Mouse (Mus musculus) neutrophil, adult 5-6 weeks (primary cell): ENCODE data around the gene Lgi1. TPM values are rescaled to one million over a fixed set of nuclear protein-coding genes. Genes with fewer than 3 reads are reported as not detected.

ENCODE experiments used
- ATAC-seq: fragments of 151-379, 151-347 bp; 2 replicates; pipeline ENCODE4 v1.8.0; 2017; ENCODE audit warnings: mild to moderate bottlenecking, moderate TSS enrichment; ENCODE audit not compliant: insufficient number of reproducible peaks, poor library complexity, low FRiP score, severe bottlenecking; ENCODE audit errors: extremely low read depth
- total RNA-seq: library from RNA; stranded (forward); fragments of 200-1000 nt; gene quantifications from 2 replicates; pipeline ENCODE4 v1.2.3, GENCODE M21; 2017

Lgi1 gene
- total RNA-seq, 1 experiment from 2014 or later: not detected

DNA sequence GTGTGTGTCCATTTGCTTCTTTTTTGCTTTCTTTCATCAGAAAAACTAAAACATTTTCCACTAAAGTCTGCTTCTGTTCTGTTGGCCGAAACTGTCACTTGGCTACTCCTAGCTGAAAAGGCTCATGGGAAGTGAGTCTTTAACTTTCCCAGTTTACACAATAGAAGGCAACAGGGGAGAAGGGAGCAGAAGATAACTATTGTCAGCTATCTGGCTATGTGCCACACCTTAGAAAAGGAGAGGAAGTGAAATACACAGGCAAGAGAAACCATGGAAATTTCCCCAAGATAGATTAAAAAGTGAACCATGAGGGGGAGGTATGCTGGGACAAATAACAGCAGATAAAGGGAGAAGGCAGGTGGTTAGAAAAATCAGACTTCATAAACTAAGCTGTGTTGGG lies 89.9 kb downstream of the Lgi1 start:
- ATAC-seq: no peak

DNA sequence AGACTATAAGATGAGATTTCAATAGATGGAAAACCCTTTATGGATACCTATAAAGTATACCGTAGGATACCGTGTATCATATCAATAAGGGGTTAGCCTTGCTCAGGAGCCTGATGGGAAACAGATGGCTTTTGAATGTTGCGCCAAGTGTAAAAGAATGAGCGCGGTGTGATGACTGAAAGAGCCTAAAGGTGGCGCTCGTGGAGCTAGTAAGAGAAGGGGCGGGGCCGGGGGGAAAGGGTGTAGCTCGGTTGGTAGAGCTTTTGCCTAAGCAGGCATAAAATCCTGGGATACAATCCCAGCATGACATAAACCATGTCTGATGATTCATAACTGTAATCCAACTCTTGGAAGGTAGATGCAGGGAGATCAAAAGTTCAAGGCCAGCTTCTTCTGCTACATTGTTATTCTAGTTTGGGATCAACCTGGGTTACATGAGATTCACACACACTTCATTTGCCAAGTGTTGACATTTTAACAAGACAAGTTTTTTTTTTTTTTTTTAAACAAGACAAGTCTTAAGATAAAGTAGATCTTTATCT lies 90.6 kb downstream of the Lgi1 start:
- ATAC-seq: no peak

DNA sequence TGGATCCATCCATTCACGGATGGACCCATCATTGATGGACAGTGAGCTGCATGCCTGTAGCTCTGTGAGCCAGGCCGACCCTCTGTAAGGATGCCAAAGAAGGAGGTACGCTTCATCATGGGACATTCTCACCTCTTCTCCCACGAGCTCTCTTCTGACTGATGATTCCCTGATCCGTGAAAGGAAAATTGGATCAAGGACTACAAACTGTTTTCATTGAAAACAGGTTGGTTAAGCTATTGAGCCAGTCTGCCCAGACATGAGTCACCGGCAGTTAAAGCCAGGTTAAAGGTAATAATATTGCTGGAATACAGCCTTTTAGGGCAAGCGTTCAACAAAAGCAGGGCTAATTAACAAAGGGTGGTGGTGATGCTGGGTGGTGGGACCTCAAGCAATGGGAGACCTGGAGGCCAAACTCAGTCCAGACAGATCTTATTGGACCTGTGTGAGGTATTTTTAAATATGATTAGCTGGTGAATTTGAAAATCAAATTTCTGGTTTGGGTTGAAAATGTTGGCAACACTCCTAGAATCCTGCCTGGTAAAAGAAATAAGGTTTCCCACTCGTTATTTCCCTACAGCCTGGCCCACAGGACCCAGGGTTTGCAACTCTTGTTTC lies 92.0 kb downstream of the Lgi1 start:
- ATAC-seq: no peak

DNA sequence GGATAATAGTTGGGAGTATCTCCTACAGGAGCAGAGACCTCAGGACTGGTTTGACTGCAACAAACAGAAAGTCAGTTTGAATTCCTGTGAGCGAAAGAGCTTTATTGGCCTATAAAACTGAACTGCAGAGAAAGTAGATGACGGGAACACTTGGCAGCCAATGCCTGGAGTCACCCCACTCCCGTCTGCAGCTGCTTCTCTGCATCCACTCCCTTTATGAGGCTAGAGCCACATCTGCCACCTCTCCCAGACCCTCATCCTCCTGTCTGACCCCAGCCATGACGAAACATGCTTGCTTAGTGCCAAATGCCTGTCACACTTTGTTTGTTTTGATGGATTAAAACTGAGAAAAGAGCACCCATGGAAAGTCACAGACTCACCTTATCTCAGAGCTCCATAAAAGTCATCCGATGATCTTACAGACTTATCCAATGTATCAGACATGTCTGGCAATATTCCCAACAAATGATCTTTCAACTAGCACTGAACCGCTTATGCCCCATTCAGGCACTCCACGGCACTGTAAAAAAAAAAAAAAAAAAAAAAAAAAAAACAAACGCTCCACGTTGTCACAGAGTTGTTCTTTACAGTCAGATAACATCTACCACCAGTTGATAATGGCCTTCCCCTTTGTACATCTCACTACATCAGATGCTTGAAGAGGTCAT lies 93.8 kb downstream of the Lgi1 start:
- no peak for ATAC-seq

DNA sequence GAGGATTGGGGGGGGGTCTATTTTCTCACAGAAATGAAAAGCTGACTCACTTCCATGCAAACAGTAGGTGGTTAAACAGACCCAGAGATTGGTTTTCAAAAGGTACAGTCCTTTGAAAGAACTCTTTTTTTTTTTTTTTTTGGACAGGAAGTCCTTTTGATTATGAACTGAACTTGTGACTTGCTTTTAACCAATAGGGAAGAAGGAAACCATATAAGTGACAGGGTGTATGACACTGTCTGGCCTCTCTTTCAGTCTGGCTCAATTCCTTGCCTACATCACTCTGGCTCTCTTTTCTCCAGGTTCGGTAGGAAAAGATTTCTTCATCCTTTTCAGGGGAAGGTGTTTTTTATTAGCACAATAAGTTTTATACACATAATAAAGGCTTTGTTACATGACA lies 95.0 kb downstream of the Lgi1 start:
- no peak for ATAC-seq

Other genes with a start within 250 kb of the Lgi1 start
- gene Myof, start 221.0 kb upstream of the Lgi1 start, total RNA-seq: 5.6 and 6.6 TPM in 2 replicates
- 1.5 and 2.8 TPM in 2 replicates for gene Cep55, start 209.5 kb upstream of the Lgi1 start, total RNA-seq
- gene Ffar4, start 167.5 kb upstream of the Lgi1 start, total RNA-seq: not detected in 2 replicates
- not detected in 2 replicates for gene Rbp4, start 139.3 kb upstream of the Lgi1 start, total RNA-seq
- not detected in 2 replicates for gene Pde6c, start 131.8 kb upstream of the Lgi1 start, total RNA-seq
- gene Fra10ac1, start 40.4 kb upstream of the Lgi1 start, total RNA-seq: 28.9 and 31.9 TPM in 2 replicates
- gene Slc35g1, start 131.4 kb downstream of the Lgi1 start, total RNA-seq: 1.1 and 2.1 TPM in 2 replicates
- 0.12 TPM in 1 of 2 replicates, not detected in the other for gene Plce1, start 216.6 kb downstream of the Lgi1 start, total RNA-seq